ENCODE assay signal across 9 mouse cellular contexts in the genomic region with DNA sequence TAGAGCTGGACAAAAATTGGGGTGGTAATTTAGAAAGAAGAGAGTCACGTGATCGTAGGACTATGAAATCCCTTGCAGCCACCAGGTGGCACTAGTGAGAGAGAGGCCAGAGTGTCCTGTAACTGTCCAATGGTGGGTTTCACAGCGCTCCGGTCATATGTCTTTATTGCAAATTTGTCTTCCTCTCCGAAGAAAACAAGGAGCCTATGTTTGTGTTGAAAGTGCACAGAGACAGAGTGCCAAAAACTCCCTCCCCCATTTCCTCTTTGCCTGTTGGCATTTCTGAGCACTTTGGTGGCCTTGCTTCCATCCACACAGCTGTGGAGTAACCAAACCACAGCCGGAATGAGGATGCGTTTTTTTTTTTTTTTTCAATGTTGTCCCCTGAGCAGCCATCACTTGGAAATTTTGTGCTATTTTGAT. TPM values are rescaled to one million over a fixed set of nuclear protein-coding genes. Genes with fewer than 3 reads are reported as not detected.
DNase-seq lines count a peak whose midpoint lies in the region; ATAC-seq and TF ChIP-seq lines count a peak whose summit lies in the region.
"Had no signal": no experiment of that assay in that cellular context is flagged by ENCODE, and none has a peak within 500 bp of the region (broad histone marks: within the 10 kb centered on the region; RNA-seq: fewer than 3 reads in every experiment).

No protein-coding gene starts in this region.

- WGBS in liver, embryonic 15.5 days (ENCODE audit: insufficient replicate concordance): 60% methylated on average over 7 of the region's 7 CpGs

- no peak overlapping the region for H3K4me3 ChIP-seq in embryonic fibroblast, embryonic 13.5 days (ENCODE audit: insufficient read depth, low read length)
- no peak overlapping the region for H3K4me3 ChIP-seq in liver, embryonic 15.5 days (replicated peaks)
- H3K4me3 ChIP-seq: neural tube, embryonic 13.5 days had no signal

- peak; percentile 39 for DNase-seq in layer of hippocampus, adult 11-12 months (ENCODE audit: low spot score)
- no peak for DNase-seq in layer of hippocampus, adult 9-10 months (ENCODE audit: low spot score)
- DNase-seq in ES-CJ7 (ENCODE audit: low read depth, low spot score): peak; percentile 69
- peak; percentile 66 to 79 for DNase-seq in adrenal gland, postnatal 36 days
- peak; percentile 55 for DNase-seq in retina, embryonic 14.5 days (ENCODE audit: low spot score)
- DNase-seq in urinary bladder, postnatal 10 days (ENCODE audit: low spot score): no peak

- TF ChIP-seq CTCF in embryonic fibroblast, embryonic 13.5 days (IDR thresholded peaks at IDR 0.05; ENCODE audit: borderline replicate concordance, insufficient read depth, low read length): peak; percentile 16; the same call in 1 of the 2 replicates

- no peaks in the 10 kb centered on the region for H3K27me3 ChIP-seq in liver, embryonic 15.5 days
- H3K27me3 ChIP-seq: neural tube, embryonic 13.5 days had no signal

- H3K4me1 ChIP-seq in embryonic fibroblast, embryonic 13.5 days (ENCODE audit: control insufficient read depth, insufficient read depth, low read length): no peaks in the 10 kb centered on the region
- H3K4me1 ChIP-seq in liver, embryonic 15.5 days (replicated peaks): peaks cover 35% of the 10 kb centered on the region
- H3K4me1 ChIP-seq: neural tube, embryonic 13.5 days had no signal

- H3K9ac ChIP-seq in liver, embryonic 15.5 days: no peak overlapping the region
- H3K9ac ChIP-seq: neural tube, embryonic 13.5 days had no signal

- no peak for ATAC-seq in liver, embryonic 15.5 days (ENCODE audit: insufficient read depth)

- TF ChIP-seq POLR2A in embryonic fibroblast, embryonic 13.5 days (IDR thresholded peaks at IDR 0.05; ENCODE audit: low read depth, low read length): no peak

- no peaks in the 10 kb centered on the region for H3K9me3 ChIP-seq in liver, embryonic 15.5 days (replicated peaks)
- H3K9me3 ChIP-seq: neural tube, embryonic 13.5 days had no signal

- no peak overlapping the region for H3K27ac ChIP-seq in embryonic fibroblast, embryonic 13.5 days (ENCODE audit: insufficient read depth, low read length)
- H3K27ac ChIP-seq in liver, embryonic 15.5 days (replicated peaks): no peak overlapping the region
- H3K27ac ChIP-seq: neural tube, embryonic 13.5 days had no signal

- 0 out of 2 replicates have a peak overlapping the region, but pooled peaks have one; percentile 8 for H3K4me2 ChIP-seq in liver, embryonic 15.5 days
- H3K4me2 ChIP-seq: neural tube, embryonic 13.5 days had no signal

- no peaks in the 10 kb centered on the region for H3K36me3 ChIP-seq in liver, embryonic 15.5 days (replicated peaks)
- H3K36me3 ChIP-seq: neural tube, embryonic 13.5 days had no signal

RNA-seq across cellular contexts. Expression of gene Ahi1, which starts 36.7 kb away (rescaled TPM):
- 10 to 100 TPM; 29.3 to 40.2 TPM for total RNA-seq in adrenal gland, postnatal 36 days (2021)
- 16.7 and 18.6 TPM in 2 replicates for polyA plus RNA-seq in embryonic fibroblast, embryonic 13.5 days (2011; ENCODE audit: insufficient read length, low read depth, missing spikeins)
- 3.7 and 4.1 TPM in 2 replicates for polyA plus RNA-seq in liver, embryonic 15.5 days (2015; fragmentation: Nextera tagmentation; extraction: Ambion mirVana)

Comparison
In these comparisons a context has a peak if more than half of its experiments do, and no peak if none do; other contexts are left out.
1. DNase-seq: peak in layer of hippocampus, adult 11-12 months (single experiment), ES-CJ7 (single experiment), adrenal gland, postnatal 36 days (2 of 2) and retina, embryonic 14.5 days (single experiment); none in layer of hippocampus, adult 9-10 months (single experiment) and urinary bladder, postnatal 10 days (single experiment).